Mouse (Mus musculus) intestine, embryonic 16.5 days (tissue): ENCODE data around the gene Eef2kmt. TPM values are rescaled to one million over a fixed set of nuclear protein-coding genes. Genes with fewer than 3 reads are reported as not detected.

ENCODE experiments used
- ATAC-seq: fragments of 200-750 bp; cut with Nextera tagmentation; 2 replicates; pipeline ENCODE4 v1.8.0; 2017; ENCODE audit warnings: moderate TSS enrichment, moderate library complexity
- H3K27ac ChIP-seq: fragments of 300-500 bp; sonication (generic); 2 replicates; pipeline ENCODE4 v1.5.1; 2014; ENCODE audit warnings: mild to moderate bottlenecking, low read length
- H3K27me3 ChIP-seq: fragments of 300-500 bp; sonication (generic); replicated peaks from 2 replicates; pipeline ENCODE4 v1.6.1; 2014; ENCODE audit warnings: low read length, control low read depth, mixed read lengths; ENCODE audit not compliant: control insufficient read depth, insufficient read depth
- H3K36me3 ChIP-seq: fragments of 300-500 bp; sonication (generic); 2 replicates; pipeline ENCODE4 v1.6.1; 2014; ENCODE audit warnings: low read length, control low read depth; ENCODE audit not compliant: control insufficient read depth, insufficient read depth
- H3K4me1 ChIP-seq: fragments of 300-500 bp; sonication (generic); 2 replicates; pipeline ENCODE4 v1.6.1; 2014; ENCODE audit warnings: low read length, control low read depth, mixed read lengths; ENCODE audit not compliant: control insufficient read depth, insufficient read depth
- H3K4me2 ChIP-seq: fragments of 300-500 bp; sonication (generic); 2 replicates; pipeline ENCODE4 v1.6.1; 2014; ENCODE audit warnings: low read depth, low read length, control low read depth
- H3K4me3 ChIP-seq: fragments of 300-500 bp; sonication (generic); 2 replicates; pipeline ENCODE4 v1.5.1; 2014; ENCODE audit warnings: mild to moderate bottlenecking, low read length
- H3K9ac ChIP-seq: fragments of 300-500 bp; sonication (generic); 2 replicates; pipeline ENCODE4 v1.6.1; 2014; ENCODE audit warnings: low read depth, low read length
- H3K9me3 ChIP-seq: fragments of 300-500 bp; sonication (generic); 2 replicates; pipeline ENCODE4 v1.6.1; 2016; ENCODE audit warnings: low read length, control low read depth; ENCODE audit not compliant: control insufficient read depth
- WGBS: fragments of 180-500 bp; shearing (Covaris S2); extraction: QIAGEN DNeasy Blood & Tissue Kit; methylation state at CpG from one replicate; pipeline ENCODE4 v1.1.7; 2014; 5-methylcytosine and 5-hydroxymethylcytosine counted together
- polyA plus RNA-seq: library from polyadenylated mRNA; unstranded; fragments of >200 nt; fragmentation: Nextera tagmentation; extraction: Ambion mirVana; gene quantifications from 2 replicates; pipeline ENCODE4 v1.2.1, GENCODE M21; 2015

The Eef2kmt gene
- polyA plus RNA-seq, result 34.6 and 39.1 TPM in 2 replicates

DNA sequence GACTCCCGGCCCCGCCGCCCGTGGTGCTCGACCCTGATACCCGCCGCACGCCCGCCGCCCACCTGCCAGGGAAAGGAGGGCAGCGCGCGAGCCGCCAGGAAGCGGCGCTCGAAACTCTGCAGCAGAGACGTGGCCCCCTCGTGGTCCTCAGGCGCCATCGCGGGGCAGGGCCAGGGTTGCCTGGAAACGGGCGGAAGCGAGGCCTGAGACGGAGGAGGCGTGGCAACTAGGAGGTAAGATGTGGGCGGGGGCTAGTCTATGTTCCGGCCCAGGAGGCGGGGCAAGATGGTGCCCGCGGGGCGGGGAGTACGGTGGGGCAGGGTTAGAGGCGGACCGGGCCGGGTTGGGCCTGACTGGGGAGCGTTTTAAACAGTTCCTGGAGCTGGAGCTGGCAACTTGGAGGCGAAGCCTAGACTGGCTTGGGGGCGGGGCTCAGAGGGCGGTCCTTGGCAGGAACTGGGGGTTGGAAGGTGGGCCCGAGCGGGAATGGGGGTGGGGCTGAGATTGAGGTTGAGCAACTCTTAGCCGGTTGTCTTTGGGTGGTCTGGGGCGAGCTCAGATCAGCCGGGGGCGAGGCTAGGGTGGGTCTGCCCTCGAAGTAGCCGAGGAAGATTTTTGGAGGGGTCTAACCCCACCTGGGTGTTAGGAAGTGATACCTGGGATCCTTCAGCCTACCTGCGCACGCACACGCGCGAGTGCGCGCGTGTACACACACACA is at the start of gene Eef2kmt:
Eef2kmt (minus strand) TSS at position 205 of the 718 bp plus-strand sequence.
- peak within 1 kb of the TSS; percentile 79 for H3K27ac ChIP-seq
- peak within 1 kb of the TSS; percentile 80 for H3K4me2 ChIP-seq
- under 1% methylated on average over 56 of the region's 57 CpGs for WGBS
- ATAC-seq, result peak; percentile 96
- no peaks in the 10 kb centered on the region for H3K27me3 ChIP-seq
- no peaks in the 10 kb centered on the region for H3K36me3 ChIP-seq
- peak within 1 kb of the TSS; percentile 86 for H3K4me3 ChIP-seq
- H3K9ac ChIP-seq, result peak within 1 kb of the TSS; percentile 81
- H3K4me1 ChIP-seq, result peaks cover 14% of the 10 kb centered on the region; the same call in 1 of the 2 replicates
- no peaks in the 10 kb centered on the region for H3K9me3 ChIP-seq

DNA sequence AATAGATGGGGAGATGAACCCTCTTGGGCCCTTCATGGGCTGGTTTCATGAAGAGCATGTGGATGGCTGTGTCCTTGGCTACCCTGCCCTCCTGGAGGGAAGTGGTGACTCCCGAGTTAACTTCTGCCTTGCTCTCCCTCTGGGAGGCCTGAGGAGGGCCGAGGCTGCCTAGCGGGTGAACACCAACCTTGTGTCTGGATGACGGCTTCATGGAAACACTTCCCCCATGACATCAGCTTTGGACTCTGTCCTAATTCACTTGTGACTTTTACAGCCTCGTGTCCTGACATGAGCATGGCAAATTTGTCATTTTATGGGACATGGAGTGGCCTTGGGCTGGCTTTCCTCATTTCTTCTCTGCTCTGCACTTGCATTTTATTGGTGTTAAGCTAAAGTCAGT is 39.5 kb upstream of the Eef2kmt start:
- Histone ChIP-seq H3K9ac (no peak overlapping the region), H3K4me2 (no peak overlapping the region), H3K27me3 (no peaks in the 10 kb centered on the region), H3K4me1 (no peaks in the 10 kb centered on the region), H3K4me3 (no peak overlapping the region), H3K36me3 (no peaks in the 10 kb centered on the region), H3K9me3 (no peaks in the 10 kb centered on the region), H3K27ac (no peak overlapping the region)
- whole genome bisulfite sequencing, result 51% methylated on average over 5 of the region's 5 CpGs
- ATAC-seq, result peak; percentile 50; the same call in 1 of the 2 replicates

DNA sequence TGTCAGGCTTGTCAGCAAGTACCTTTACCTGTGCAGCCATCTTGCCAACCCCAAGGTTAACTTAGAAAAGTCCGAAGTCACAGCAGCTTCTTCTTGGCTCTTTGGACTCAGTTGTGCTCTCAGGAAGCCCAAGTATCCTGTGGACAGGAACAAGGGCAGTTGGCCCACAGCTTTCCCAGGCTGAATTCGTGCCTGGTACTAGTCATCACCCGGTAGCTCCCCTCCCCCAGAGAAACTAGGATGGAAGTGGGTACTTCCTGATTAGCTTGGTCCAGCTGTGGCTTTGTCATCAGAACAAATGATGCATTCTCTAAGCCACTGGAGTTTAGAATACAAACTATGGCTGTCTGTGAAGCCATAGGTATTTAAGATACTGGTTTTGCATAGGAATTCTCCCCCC is 29.6 kb upstream of the Eef2kmt start:
- Histone ChIP-seq H3K4me1 (no peaks in the 10 kb centered on the region), H3K9ac (no peak overlapping the region), H3K27ac (no peak overlapping the region), H3K4me3 (no peak overlapping the region), H3K36me3 (no peaks in the 10 kb centered on the region), H3K4me2 (no peak overlapping the region), H3K27me3 (no peaks in the 10 kb centered on the region; the same call in 1 of the 2 replicates), H3K9me3 (no peaks in the 10 kb centered on the region)
- no peak for ATAC-seq
- WGBS, result 61% methylated on average over 3 of the region's 3 CpGs

DNA sequence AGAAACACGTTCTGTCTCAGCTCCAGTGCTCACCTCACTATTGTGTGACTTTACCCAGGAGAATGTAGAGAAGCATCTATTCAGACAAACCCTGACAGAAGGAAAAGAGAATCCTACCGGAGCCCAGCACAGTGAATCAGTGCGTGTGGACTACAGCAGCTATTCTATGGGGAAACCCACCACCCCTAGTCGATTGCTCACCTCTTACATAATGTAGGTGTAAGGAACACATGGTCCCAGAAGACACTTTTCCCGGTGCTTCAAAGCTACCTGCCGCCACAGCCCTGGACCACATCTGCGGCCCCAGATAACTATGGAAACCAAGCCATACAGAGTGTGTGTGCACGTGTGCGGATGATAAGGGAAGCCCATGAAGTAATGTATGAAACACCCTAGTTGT is 26.9 kb upstream of the Eef2kmt start:
- Histone ChIP-seq H3K4me1 (no peaks in the 10 kb centered on the region), H3K27ac (no peak overlapping the region), H3K36me3 (no peaks in the 10 kb centered on the region), H3K4me3 (no peak overlapping the region), H3K9me3 (no peaks in the 10 kb centered on the region), H3K9ac (no peak overlapping the region), H3K4me2 (no peak overlapping the region), H3K27me3 (no peaks in the 10 kb centered on the region; the same call in 1 of the 2 replicates)
- no peak for ATAC-seq
- 86% methylated on average over 9 of the region's 9 CpGs for WGBS

DNA sequence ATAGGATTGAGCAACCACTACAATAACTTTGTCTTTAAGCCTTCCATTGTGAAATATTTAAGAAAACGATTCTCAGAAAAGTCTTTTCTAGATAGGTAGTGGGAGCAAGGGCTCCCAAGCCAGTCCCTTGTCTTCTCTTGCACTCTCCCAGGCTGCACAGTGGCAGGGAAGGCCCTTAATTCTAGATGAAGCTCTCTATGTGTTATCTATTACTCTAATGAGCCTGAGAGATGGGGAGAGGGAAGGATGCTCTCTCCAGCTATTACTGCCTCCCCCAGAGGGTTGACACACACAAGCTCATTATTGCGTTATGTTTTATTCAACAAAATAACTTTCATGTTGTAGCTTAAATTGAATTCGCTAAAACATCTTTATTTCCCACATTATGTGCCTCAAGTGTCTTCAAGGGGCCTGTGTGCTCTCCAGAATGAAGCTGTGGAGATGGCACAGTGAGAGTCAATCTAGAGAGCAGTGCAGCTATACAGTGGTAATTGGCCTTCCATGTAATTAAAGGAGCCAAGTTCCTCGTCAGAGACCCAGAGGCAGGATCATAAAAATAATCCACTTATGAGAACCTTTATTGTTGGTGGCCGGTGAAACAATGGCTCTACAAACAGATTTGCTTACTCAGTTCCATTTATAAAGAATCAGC is 23.9 kb upstream of the Eef2kmt start:
- no peaks in the 10 kb centered on the region for H3K9me3 ChIP-seq
- WGBS, result 77% methylated on average over 5 of the region's 5 CpGs

DNA sequence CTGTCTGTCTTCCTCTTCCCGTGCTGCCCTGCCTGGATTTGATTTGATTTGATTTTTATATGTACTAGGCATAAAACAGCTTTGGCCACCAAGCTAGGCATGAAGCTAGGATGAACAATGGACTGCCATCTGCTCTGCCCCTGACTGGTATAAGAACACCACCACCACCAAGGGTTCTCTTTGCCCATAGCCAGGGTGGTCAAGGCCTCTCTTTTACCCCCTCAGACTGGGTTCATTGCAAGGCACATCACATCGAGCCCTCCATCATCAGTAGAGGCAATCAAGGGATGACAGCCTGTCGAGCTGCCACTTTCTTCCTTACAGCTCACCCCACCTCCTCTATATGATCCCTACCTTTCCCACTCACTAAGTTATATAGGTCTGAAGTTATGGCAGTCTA is 16.6 kb upstream of the Eef2kmt start:
- no peak overlapping the region for H3K27ac ChIP-seq
- H3K27me3 ChIP-seq, result no peaks in the 10 kb centered on the region
- 76% methylated on average over 3 of the region's 3 CpGs for WGBS
- ATAC-seq, result no peak
- H3K4me1 ChIP-seq, result no peaks in the 10 kb centered on the region
- H3K4me3 ChIP-seq, result no peak overlapping the region
- H3K9me3 ChIP-seq, result no peaks in the 10 kb centered on the region
- H3K4me2 ChIP-seq, result no peak overlapping the region
- no peak overlapping the region for H3K9ac ChIP-seq
- H3K36me3 ChIP-seq, result no peaks in the 10 kb centered on the region

More for the DNA sequence above, 23.9 kb upstream of the Eef2kmt start:
- Histone ChIP-seq H3K4me2 (no peak overlapping the region), H3K36me3 (no peaks in the 10 kb centered on the region), H3K4me3 (no peak overlapping the region), H3K27me3 (no peaks in the 10 kb centered on the region; the same call in 1 of the 2 replicates), H3K9ac (no peak overlapping the region), H3K27ac (no peak overlapping the region), H3K4me1 (no peaks in the 10 kb centered on the region)
- no peak for ATAC-seq

DNA sequence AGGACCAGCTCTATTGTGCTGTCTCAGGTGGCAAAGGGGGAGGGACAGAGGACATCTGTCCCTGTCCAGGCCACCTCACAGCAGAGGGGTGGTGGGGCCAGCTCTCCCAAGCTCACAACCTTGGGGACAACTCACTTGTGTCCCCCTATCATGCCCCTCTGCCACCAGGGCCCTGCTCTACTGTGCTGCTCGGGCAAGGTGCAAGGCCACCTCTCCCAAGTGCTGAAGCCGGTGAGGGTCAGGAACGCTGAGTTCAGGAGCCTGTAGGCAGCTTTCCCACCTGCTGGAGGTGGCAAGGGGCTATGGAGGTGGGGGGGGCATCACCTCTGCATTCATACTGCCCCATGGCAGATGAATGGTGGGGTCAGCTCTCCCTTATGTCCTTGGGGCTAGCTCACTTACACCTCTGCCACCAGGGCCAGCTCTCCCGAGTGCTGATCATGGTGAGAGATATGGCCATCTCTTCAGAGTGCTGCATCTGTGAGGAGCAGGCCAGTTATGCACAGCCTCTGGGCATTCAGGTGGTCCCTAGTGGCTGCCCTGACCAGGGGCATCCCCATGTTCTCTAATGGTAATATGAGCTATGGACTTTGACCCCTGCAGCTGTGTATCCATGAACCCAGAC is 15.7 kb upstream of the Eef2kmt start:
- ATAC-seq, result no peak

DNA sequence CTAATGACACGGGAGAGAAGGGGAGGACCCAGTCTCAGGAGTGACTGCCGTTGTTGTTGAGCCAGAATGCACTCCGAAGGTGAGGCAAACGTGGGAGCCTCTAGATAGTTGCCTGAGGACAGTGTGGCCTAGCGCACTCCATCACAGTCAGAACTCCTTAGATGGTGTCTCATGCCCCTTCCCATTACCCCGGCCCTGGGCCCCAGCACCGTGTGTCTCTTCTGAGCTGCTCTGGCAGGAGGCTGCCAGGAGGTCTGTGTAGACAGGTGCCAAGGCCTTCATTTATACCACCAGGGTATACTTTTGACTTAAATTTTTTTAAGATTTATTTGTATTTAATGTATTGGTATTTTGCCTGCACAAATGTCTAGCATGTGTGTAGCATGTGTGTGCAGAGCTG is 8.1 kb upstream of the Eef2kmt start:
- Histone ChIP-seq H3K27me3 (no peaks in the 10 kb centered on the region), H3K4me1 (no peaks in the 10 kb centered on the region), H3K9ac (no peak overlapping the region), H3K27ac (no peak overlapping the region), H3K9me3 (no peaks in the 10 kb centered on the region), H3K4me2 (no peak overlapping the region), H3K4me3 (no peak overlapping the region), H3K36me3 (no peaks in the 10 kb centered on the region)
- no peak for ATAC-seq
- WGBS, result 84% methylated on average over 7 of the region's 7 CpGs

More for the DNA sequence above, 15.7 kb upstream of the Eef2kmt start:
- Histone ChIP-seq H3K4me2 (no peak overlapping the region), H3K9me3 (no peaks in the 10 kb centered on the region), H3K4me1 (no peaks in the 10 kb centered on the region), H3K27me3 (no peaks in the 10 kb centered on the region), H3K36me3 (no peaks in the 10 kb centered on the region), H3K4me3 (no peak overlapping the region), H3K9ac (no peak overlapping the region), H3K27ac (no peak overlapping the region)
- 76% methylated on average over 4 of the region's 4 CpGs for WGBS

DNA sequence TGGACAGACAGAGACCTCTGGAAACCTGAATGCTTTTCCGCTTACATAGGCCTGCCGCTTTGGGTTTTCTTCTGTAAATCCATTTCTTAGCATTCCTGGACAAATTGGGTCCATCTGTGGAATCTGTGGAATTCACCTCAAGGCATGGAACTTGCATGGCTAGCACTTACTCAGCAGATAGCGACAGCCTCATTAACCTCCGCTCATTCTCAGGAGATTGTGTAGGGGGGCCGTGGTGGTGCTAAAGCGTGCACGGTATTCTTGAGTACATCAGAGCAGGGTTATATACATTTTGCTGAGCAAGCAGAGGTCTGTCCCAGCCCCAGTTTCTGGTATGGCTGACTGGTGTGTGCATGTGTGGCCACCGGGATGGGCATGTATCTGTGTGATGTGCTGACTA is 7.4 kb upstream of the Eef2kmt start:
- 69% methylated on average over 8 of the region's 8 CpGs for WGBS
- H3K4me3 ChIP-seq, result no peak overlapping the region
- H3K4me1 ChIP-seq, result no peaks in the 10 kb centered on the region
- ATAC-seq, result no peak
- H3K27me3 ChIP-seq, result no peaks in the 10 kb centered on the region
- H3K27ac ChIP-seq, result no peak overlapping the region
- H3K9ac ChIP-seq, result no peak overlapping the region
- no peaks in the 10 kb centered on the region for H3K36me3 ChIP-seq
- H3K9me3 ChIP-seq, result no peaks in the 10 kb centered on the region
- H3K4me2 ChIP-seq, result no peak overlapping the region
